Mouse (Mus musculus): ENCODE measurements at regions not wholly inside any gene's neighbourhood (a gene's known extent, or its start where the extent isn't known, plus 50 kb on each side); places are given as distances from the start of the nearest gene placed in this dataset.

GRCm38 (mm10) chr4:124485941-124486581 lies 124.5 kb downstream of the 3100002H09Rik start:
- TF ChIP-seq POLR2A (IDR thresholded peaks at IDR 0.05; ENCODE audit: low read depth, low read length) (no peak), CTCF (IDR thresholded peaks at IDR 0.05; ENCODE audit: extremely low read depth, insufficient read depth, insufficient read length, insufficient replicate concordance) (no peak)
- Histone ChIP-seq H3K4me3 (ENCODE audit: extremely low read depth, insufficient read depth, insufficient read length) (no peak overlapping the region), H3K27ac (ENCODE audit: insufficient read depth, low read length) (no peak overlapping the region), H3K4me1 (ENCODE audit: control insufficient read depth, insufficient read depth, insufficient read length) (no peaks in the 10 kb centered on the region), H3K27me3 (ENCODE audit: control insufficient read depth, insufficient read depth, low read length) (no peaks in the 10 kb centered on the region), H3K36me3 (ENCODE audit: control insufficient read depth, insufficient read depth, low read length) (no peaks in the 10 kb centered on the region)
- 15% methylated on average over 12 of the region's 12 CpGs for WGBS
- no peak for DNase-seq (ENCODE audit: low read depth in 1 of 2, low spot score in 2 of 2)

GRCm38 (mm10) chr4:124484613-124485586 lies 125.7 kb downstream of the 3100002H09Rik start:
- Histone ChIP-seq H3K27me3 (ENCODE audit: control insufficient read depth, insufficient read depth, low read length) (no peaks in the 10 kb centered on the region), H3K36me3 (ENCODE audit: control insufficient read depth, insufficient read depth, low read length) (no peaks in the 10 kb centered on the region), H3K4me3 (ENCODE audit: extremely low read depth, insufficient read depth, insufficient read length) (no peak overlapping the region), H3K27ac (ENCODE audit: insufficient read depth, low read length) (no peak overlapping the region), H3K4me1 (ENCODE audit: control insufficient read depth, insufficient read depth, insufficient read length) (no peaks in the 10 kb centered on the region)
- no peak for DNase-seq (ENCODE audit: low read depth in 1 of 2, low spot score in 2 of 2)
- no peak for TF ChIP-seq POLR2A (IDR thresholded peaks at IDR 0.05; ENCODE audit: low read depth, low read length)
- TF ChIP-seq CTCF (IDR thresholded peaks at IDR 0.05; ENCODE audit: extremely low read depth, insufficient read depth, insufficient read length, insufficient replicate concordance): no peak
- WGBS: 35% methylated on average over 19 of the region's 19 CpGs

- WGBS: 6% methylated on average over 20 of the region's 22 CpGs
- DNase-seq (ENCODE audit: low read depth in 1 of 2, low spot score in 2 of 2): no peak
- Histone ChIP-seq H3K4me3 (ENCODE audit: extremely low read depth, insufficient read depth, insufficient read length) (no peak overlapping the region), H3K27ac (ENCODE audit: insufficient read depth, low read length) (no peak overlapping the region), H3K27me3 (ENCODE audit: control insufficient read depth, insufficient read depth, low read length) (0 out of 2 replicates have a peak, but pooled peaks cover 1% of the 10 kb centered on the region), H3K4me1 (ENCODE audit: control insufficient read depth, insufficient read depth, insufficient read length) (no peaks in the 10 kb centered on the region), H3K36me3 (ENCODE audit: control insufficient read depth, insufficient read depth, low read length) (no peaks in the 10 kb centered on the region)
- TF ChIP-seq CTCF (IDR thresholded peaks at IDR 0.05; ENCODE audit: extremely low read depth, insufficient read depth, insufficient read length, insufficient replicate concordance) (no peak), POLR2A (IDR thresholded peaks at IDR 0.05; ENCODE audit: low read depth, low read length) (no peak)
Observed at GRCm38 (mm10) chr4:124477870-124478301, 132.7 kb downstream of the 3100002H09Rik start.

GRCm38 (mm10) chr4:124477359-124477868 lies 133.2 kb downstream of the 3100002H09Rik start:
- Histone ChIP-seq H3K4me1 (ENCODE audit: control insufficient read depth, insufficient read depth, insufficient read length) (no peaks in the 10 kb centered on the region), H3K27me3 (ENCODE audit: control insufficient read depth, insufficient read depth, low read length) (0 out of 2 replicates have a peak, but pooled peaks cover 1% of the 10 kb centered on the region), H3K36me3 (ENCODE audit: control insufficient read depth, insufficient read depth, low read length) (no peaks in the 10 kb centered on the region), H3K4me3 (ENCODE audit: extremely low read depth, insufficient read depth, insufficient read length) (no peak overlapping the region), H3K27ac (ENCODE audit: insufficient read depth, low read length) (no peak overlapping the region)
- TF ChIP-seq CTCF (IDR thresholded peaks at IDR 0.05; ENCODE audit: extremely low read depth, insufficient read depth, insufficient read length, insufficient replicate concordance): no peak
- TF ChIP-seq POLR2A (IDR thresholded peaks at IDR 0.05; ENCODE audit: low read depth, low read length): no peak
- WGBS: 27% methylated on average over 14 of the region's 14 CpGs
- DNase-seq (ENCODE audit: low read depth in 1 of 2, low spot score in 2 of 2): no peak

- Histone ChIP-seq H3K27ac (ENCODE audit: insufficient read depth, low read length) (no peak overlapping the region), H3K36me3 (ENCODE audit: control insufficient read depth, insufficient read depth, low read length) (no peaks in the 10 kb centered on the region), H3K27me3 (ENCODE audit: control insufficient read depth, insufficient read depth, low read length) (no peaks in the 10 kb centered on the region), H3K4me3 (ENCODE audit: extremely low read depth, insufficient read depth, insufficient read length) (no peak overlapping the region), H3K4me1 (ENCODE audit: control insufficient read depth, insufficient read depth, insufficient read length) (no peaks in the 10 kb centered on the region)
- no peak for TF ChIP-seq POLR2A (IDR thresholded peaks at IDR 0.05; ENCODE audit: low read depth, low read length)
- TF ChIP-seq CTCF (IDR thresholded peaks at IDR 0.05; ENCODE audit: extremely low read depth, insufficient read depth, insufficient read length, insufficient replicate concordance): no peak
- DNase-seq (ENCODE audit: low read depth in 1 of 2, low spot score in 2 of 2): no peak
- 89% methylated on average over 18 of the region's 18 CpGs for WGBS
Observed at GRCm38 (mm10) chr4:124465229-124465820, 145.3 kb downstream of the 3100002H09Rik start.

- Histone ChIP-seq H3K27ac (ENCODE audit: insufficient read depth, low read length) (no peak overlapping the region), H3K4me1 (ENCODE audit: control insufficient read depth, insufficient read depth, insufficient read length) (no peaks in the 10 kb centered on the region), H3K36me3 (ENCODE audit: control insufficient read depth, insufficient read depth, low read length) (no peaks in the 10 kb centered on the region), H3K27me3 (ENCODE audit: control insufficient read depth, insufficient read depth, low read length) (no peaks in the 10 kb centered on the region), H3K4me3 (ENCODE audit: extremely low read depth, insufficient read depth, insufficient read length) (no peak overlapping the region)
- TF ChIP-seq CTCF (IDR thresholded peaks at IDR 0.05; ENCODE audit: extremely low read depth, insufficient read depth, insufficient read length, insufficient replicate concordance) (no peak), POLR2A (IDR thresholded peaks at IDR 0.05; ENCODE audit: low read depth, low read length) (no peak)
- WGBS: 37% methylated on average over 14 of the region's 14 CpGs
- DNase-seq (ENCODE audit: low read depth in 1 of 2, low spot score in 2 of 2): no peak
Observed at GRCm38 (mm10) chr4:124455511-124456338, 154.9 kb downstream of the 3100002H09Rik start.

All from spleen, adult 2 months (tissue).